Mouse (Mus musculus) gastrocnemius, postnatal 36 days (tissue): ENCODE measurements around the gene Morf4l2. TPM values are rescaled to one million over a fixed set of nuclear protein-coding genes. Genes with fewer than 3 reads are reported as not detected.
A peak's percentile ranks its signal among the peaks of the same experiment; 100 is the strongest.
"Not testable (repeated sequence)": the region's sequence is repeated elsewhere in the genome, so short reads cannot be mapped to it uniquely, and the experiment has no call there.

Source experiments
- DNase-seq, 2 experiments: peaks; one replicate each; pipeline ENCODE4 v3.0.0; 2022
- intact Hi-C: fragments of 180-260 bp; cut with DNase I; formaldehyde crosslinking; loops from one replicate; pipeline ENCODE4 v1.15.1; 2025
- total RNA-seq, 2 experiments: library from RNA; stranded (reverse); gene quantifications; 2 replicates each; pipeline ENCODE4 v1.2.3; 2021

Gene Morf4l2
- total RNA-seq, 2 experiments from 2014 or later: 133 to 137 TPM

GRCm38 (mm10) chrX:136708782-136709181, 34.7 kb downstream of the Morf4l2 start:
- intact Hi-C loops: no loop called here
- DNase-seq: no peak

GRCm38 (mm10) chrX:136708168-136708681, 35.3 kb downstream of the Morf4l2 start:
- intact Hi-C loops: no loop called here
- peak in 1 of 2 experiments; percentile 15 for DNase-seq

- DNase-seq: peak; percentile 35 to 36
- intact Hi-C loops: no loop called here
Observed at GRCm38 (mm10) chrX:136707446-136708167, 35.9 kb downstream of the Morf4l2 start, which contains the start of gene Tceal1. Gene Tceal1 (plus strand): TSS chrX:136707982.

GRCm38 (mm10) chrX:136693196-136693595, 50.3 kb downstream of the Morf4l2 start:
- DNase-seq: no peak
- intact Hi-C loops: no loop called here

- no peak for DNase-seq
- intact Hi-C loops: no loop called here
Observed at GRCm38 (mm10) chrX:136692294-136692675, 51.2 kb downstream of the Morf4l2 start.

GRCm38 (mm10) chrX:136691606-136692293, 51.7 kb downstream of the Morf4l2 start:
- DNase-seq, intact Hi-C loops: not testable (repeated sequence)

Other genes with a start within 250 kb of the Morf4l2 start
- gene Kir3dl1, start 225.7 kb downstream of the Morf4l2 start, total RNA-seq: not detected
- not detected for gene Kir3dl2, start 199.6 kb downstream of the Morf4l2 start, total RNA-seq
- gene Tceal3, start 152.8 kb downstream of the Morf4l2 start, total RNA-seq: under 1 TPM; 0.25 to 0.74 TPM
- gene Tceal1, start 35.7 kb downstream of the Morf4l2 start, total RNA-seq: 1 to 10 TPM; 1.7 to 2.2 TPM
- not detected for gene Glra4, start 36.5 kb upstream of the Morf4l2 start, total RNA-seq
- 1 to 10 TPM; 2.0 to 3.0 TPM for gene Plp1, start 79.0 kb upstream of the Morf4l2 start, total RNA-seq
- gene Rab9b, start 125.1 kb upstream of the Morf4l2 start, total RNA-seq: not detected
- not detected for gene H2bfm, start 183.6 kb upstream of the Morf4l2 start, total RNA-seq
- gene Tmsb15b2, start 231.8 kb upstream of the Morf4l2 start, total RNA-seq: 1 to 10 TPM; 2.2 to 7.0 TPM
- under 1 TPM; 0.46 to 0.59 TPM for gene Tmsb15l, start 233.2 kb upstream of the Morf4l2 start, total RNA-seq
- gene Tmsb15b1, start 233.2 kb upstream of the Morf4l2 start, total RNA-seq: 1 to 10 TPM; 1.5 to 3.4 TPM
- not detected for gene Zcchc18, start 249.5 kb upstream of the Morf4l2 start, total RNA-seq